Mouse (Mus musculus): ENCODE measurements around the gene Lrrfip1. TPM values are rescaled to one million over a fixed set of nuclear protein-coding genes. Genes with fewer than 3 reads are reported as not detected.

Lrrfip1 gene
- polyA plus RNA-seq, 1 experiment, result 31.7 TPM

DNA sequence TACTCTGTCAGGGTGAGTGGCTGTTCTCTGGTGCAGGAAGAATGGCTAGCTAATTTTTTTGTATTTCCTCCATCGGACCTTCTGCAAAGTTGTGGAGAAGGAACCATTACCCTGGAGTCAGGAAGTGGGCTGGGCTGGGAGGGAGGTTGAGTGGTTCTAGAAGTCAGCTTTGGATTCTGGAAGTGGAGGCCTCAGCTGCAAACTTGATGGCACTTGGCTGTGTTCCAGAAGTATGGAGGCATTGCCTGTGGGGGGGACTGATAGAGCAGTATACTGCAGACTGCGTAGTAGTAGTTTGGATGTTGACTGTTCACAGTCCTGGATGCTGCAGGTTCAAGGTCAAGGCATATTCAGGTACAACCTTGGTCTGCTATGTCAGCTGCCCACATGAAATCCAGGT lies 12.2 kb downstream of the Lrrfip1 start:
- TF ChIP-seq CTCF (IDR thresholded peaks at IDR 0.05; ENCODE audit: borderline replicate concordance, extremely low read depth, insufficient read depth, insufficient read length), result no peak
- no peak for TF ChIP-seq POLR2A (IDR thresholded peaks at IDR 0.05; ENCODE audit: borderline replicate concordance, extremely low read depth, insufficient read depth, insufficient read length, poor library complexity, severe bottlenecking)
- DNase-seq (ENCODE audit: low read depth), result no peak

DNA sequence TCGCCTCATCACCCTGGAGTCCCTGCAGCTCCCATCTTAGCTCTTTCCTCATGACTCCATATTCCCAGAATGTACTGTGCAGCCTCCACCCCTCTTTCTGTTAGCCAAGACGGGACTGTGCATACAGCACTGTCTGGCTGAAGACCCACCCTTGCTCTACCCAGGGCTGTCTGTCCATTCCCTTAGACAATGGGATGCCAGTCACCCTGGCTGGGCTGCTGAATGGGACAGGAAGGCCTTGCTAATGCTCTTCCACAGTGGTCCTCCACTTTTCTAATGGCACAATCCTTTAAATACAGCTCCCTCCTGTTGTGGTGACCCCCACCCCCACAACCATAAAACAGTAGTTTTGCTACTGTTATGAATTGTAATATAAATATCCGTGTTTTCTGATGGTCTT lies 12.8 kb downstream of the Lrrfip1 start:
- TF ChIP-seq POLR2A (IDR thresholded peaks at IDR 0.05; ENCODE audit: borderline replicate concordance, extremely low read depth, insufficient read depth, insufficient read length, poor library complexity, severe bottlenecking) (no peak), CTCF (IDR thresholded peaks at IDR 0.05; ENCODE audit: borderline replicate concordance, extremely low read depth, insufficient read depth, insufficient read length) (no peak)
- DNase-seq (ENCODE audit: low read depth), result no peak

DNA sequence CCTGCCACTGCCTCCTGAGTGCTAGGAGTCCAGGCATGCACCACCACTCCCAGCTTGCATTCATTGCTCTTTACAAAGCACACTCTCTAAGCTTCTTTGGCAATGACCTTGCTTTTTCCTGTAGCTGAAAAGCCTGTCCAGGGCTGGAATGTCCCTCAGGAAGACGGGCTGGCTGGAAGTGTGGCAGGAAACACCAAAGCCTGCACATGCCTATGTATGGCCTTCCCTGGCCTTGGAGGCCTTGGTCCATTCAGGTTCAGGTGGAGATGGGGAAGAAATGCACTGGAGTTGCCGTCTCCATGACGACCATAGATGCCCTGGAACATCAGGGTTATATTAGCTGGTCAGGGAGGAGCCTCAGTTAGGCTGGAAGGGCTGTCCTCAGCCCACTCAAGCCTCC lies 15.3 kb downstream of the Lrrfip1 start:
- no peak for TF ChIP-seq CTCF (IDR thresholded peaks at IDR 0.05; ENCODE audit: borderline replicate concordance, extremely low read depth, insufficient read depth, insufficient read length)
- TF ChIP-seq POLR2A (IDR thresholded peaks at IDR 0.05; ENCODE audit: borderline replicate concordance, extremely low read depth, insufficient read depth, insufficient read length, poor library complexity, severe bottlenecking), result no peak
- DNase-seq (ENCODE audit: low read depth), result no peak

DNA sequence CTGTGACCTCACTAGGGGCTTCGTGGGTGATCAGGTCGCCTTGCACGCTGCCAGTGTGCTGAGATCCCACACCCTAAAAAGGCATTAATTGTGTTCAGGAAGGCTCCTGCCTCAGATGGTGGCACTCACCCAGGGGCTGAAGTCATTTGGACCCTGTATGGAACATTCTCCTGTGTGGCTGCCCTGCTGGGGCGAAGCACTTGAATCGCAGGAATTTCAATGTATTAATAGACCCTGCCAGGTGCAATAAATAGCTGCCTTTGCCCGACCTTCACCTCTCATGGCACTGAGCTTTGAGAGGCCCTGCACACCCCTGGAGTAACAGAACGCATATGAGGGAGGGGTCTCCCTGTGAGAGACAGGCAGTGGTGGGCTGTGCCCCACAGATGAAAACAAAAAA lies 17.0 kb downstream of the Lrrfip1 start:
- TF ChIP-seq CTCF (IDR thresholded peaks at IDR 0.05; ENCODE audit: borderline replicate concordance, extremely low read depth, insufficient read depth, insufficient read length) (no peak), POLR2A (IDR thresholded peaks at IDR 0.05; ENCODE audit: borderline replicate concordance, extremely low read depth, insufficient read depth, insufficient read length, poor library complexity, severe bottlenecking) (no peak)
- DNase-seq (ENCODE audit: low read depth), result no peak

DNA sequence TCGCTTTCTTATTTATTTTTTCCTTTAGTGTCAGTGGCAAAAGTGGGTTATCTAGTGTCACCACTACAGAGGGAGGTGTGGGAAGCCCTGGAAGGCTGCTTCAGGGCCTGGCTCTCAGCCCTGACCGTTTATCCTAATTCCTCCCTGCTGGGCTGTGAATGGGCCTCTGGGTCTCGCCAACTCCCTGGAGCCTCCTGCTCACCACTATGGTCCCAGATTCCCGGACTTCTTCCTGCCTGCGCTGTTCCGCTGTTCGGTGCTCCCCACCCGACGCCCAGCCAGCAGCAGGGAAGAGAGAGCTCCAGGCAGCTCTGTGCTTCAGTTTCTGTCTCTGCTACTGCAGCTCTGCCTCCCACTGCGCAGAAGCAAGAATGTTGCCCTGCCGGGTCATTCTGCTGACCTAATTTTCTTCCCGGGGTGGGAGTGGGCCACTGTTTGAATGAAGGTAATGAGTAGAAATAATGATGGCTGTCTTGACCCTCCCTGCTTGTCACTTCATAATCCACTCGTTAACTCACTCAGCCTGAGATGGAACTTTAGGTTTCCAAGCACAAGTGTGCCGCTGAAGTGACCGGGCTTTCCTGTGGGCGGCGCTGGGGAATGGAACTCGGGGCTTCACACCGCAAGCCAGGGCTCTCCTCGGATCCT lies 18.7 kb downstream of the Lrrfip1 start:
- DNase-seq (ENCODE audit: low read depth), result peak; percentile 38

DNA sequence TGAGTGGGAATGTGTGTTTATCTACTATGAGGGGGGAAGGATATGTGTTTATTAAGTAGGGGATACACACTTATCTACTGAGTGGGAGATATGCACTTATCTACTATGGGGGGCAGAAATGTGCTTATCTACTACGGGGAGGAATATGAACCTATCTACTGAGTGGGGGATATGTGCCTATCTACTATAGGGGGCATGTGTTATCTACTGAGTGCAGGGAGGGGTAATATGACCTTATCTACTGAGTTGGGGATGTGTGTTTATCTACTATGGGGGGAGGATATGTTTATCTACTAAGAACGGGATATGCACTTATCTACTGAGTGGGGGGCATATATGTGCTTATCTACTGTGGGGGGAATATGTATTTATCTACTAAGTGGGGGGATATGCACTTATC lies 20.8 kb downstream of the Lrrfip1 start:
- DNase-seq (ENCODE audit: low read depth), result no peak

More for the DNA sequence above, 18.7 kb downstream of the Lrrfip1 start:
- no peak for TF ChIP-seq CTCF (IDR thresholded peaks at IDR 0.05; ENCODE audit: borderline replicate concordance, extremely low read depth, insufficient read depth, insufficient read length)
- no peak for TF ChIP-seq POLR2A (IDR thresholded peaks at IDR 0.05; ENCODE audit: borderline replicate concordance, extremely low read depth, insufficient read depth, insufficient read length, poor library complexity, severe bottlenecking)

DNA sequence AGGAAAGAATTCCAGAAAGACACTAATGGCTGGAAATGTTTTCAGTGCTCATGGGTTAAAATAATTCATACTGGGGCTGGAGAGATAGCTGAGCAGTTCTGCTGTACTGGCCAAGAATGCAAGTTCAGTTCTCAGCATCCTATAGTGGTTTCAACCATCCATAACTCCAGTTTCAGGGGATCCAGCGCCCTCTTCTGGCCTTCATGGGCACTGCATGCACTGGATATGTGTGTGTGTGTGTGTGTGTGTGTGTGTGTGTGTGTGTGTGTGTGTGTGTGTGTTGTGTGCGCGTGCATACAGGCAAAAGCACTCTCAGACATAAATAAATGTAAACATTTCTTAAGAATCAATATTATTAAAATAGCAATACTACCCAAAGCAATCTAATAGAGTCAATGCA lies 22.8 kb downstream of the Lrrfip1 start:
- no peak for DNase-seq (ENCODE audit: low read depth)
- TF ChIP-seq CTCF (IDR thresholded peaks at IDR 0.05; ENCODE audit: borderline replicate concordance, extremely low read depth, insufficient read depth, insufficient read length) (peak; percentile 44; the same call in 1 of the 2 replicates), POLR2A (IDR thresholded peaks at IDR 0.05; ENCODE audit: borderline replicate concordance, extremely low read depth, insufficient read depth, insufficient read length, poor library complexity, severe bottlenecking) (no peak)

More for the DNA sequence above, 20.8 kb downstream of the Lrrfip1 start:
- no peak for TF ChIP-seq POLR2A (IDR thresholded peaks at IDR 0.05; ENCODE audit: borderline replicate concordance, extremely low read depth, insufficient read depth, insufficient read length, poor library complexity, severe bottlenecking)

DNA sequence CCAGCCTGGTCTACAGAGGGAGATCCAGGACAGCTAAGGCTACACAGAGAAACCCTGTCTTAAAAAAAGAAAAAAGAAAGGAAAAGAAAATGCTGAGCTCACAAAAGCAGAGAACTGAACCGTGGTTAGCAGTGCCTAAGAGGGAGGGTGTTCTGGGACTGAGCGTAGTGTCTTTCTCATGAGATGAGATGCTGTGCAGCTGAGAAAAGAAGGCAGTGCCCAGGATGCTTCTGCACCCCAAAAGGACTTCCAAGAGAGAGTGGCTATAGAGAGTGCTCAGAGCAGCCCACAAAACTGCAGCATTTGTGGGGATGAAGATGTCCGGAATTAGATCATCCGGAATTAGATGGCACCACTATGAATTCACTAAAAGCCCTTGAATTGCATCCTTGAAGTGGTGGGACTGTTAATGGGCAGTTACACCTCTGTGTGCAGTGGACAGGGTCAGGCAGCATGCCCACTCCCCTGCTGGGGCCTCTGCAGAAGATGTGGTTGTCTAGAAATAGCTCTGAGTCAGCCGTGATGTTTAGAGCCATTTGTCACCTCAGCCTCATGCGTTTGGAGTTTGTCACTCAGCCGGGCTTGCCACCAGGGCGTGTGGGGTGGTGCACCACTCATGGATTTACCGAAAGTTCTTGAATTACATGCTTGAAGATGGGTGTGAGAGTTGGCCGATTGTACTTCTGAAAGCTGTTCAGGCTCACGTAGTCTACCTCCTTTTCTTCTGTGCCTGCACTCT lies 23.8 kb downstream of the Lrrfip1 start:
- no peak for DNase-seq (ENCODE audit: low read depth)
- TF ChIP-seq CTCF (IDR thresholded peaks at IDR 0.05; ENCODE audit: borderline replicate concordance, extremely low read depth, insufficient read depth, insufficient read length) (no peak), POLR2A (IDR thresholded peaks at IDR 0.05; ENCODE audit: borderline replicate concordance, extremely low read depth, insufficient read depth, insufficient read length, poor library complexity, severe bottlenecking) (no peak)

DNA sequence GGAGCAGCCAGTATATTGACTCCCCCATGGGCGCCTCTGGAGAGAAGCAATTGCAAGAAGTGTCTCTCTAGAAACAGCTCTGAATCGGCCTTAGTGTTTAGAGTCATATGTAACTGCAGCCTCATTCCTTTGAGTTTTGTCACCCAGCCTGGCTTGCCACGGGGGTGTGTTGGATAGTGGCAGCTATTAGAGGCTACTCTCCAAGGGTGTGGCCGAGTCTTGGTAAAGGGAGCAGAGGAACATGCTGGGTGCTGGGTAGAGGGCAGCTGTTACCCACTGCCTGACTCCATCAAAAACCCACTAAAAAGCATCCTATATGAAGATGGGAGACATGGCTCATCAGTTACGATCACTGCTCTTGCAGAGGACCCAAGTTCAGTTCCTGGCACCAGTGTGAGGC lies 24.7 kb downstream of the Lrrfip1 start:
- DNase-seq (ENCODE audit: low read depth), result no peak
- TF ChIP-seq CTCF (IDR thresholded peaks at IDR 0.05; ENCODE audit: borderline replicate concordance, extremely low read depth, insufficient read depth, insufficient read length) (no peak), POLR2A (IDR thresholded peaks at IDR 0.05; ENCODE audit: borderline replicate concordance, extremely low read depth, insufficient read depth, insufficient read length, poor library complexity, severe bottlenecking) (no peak)

DNA sequence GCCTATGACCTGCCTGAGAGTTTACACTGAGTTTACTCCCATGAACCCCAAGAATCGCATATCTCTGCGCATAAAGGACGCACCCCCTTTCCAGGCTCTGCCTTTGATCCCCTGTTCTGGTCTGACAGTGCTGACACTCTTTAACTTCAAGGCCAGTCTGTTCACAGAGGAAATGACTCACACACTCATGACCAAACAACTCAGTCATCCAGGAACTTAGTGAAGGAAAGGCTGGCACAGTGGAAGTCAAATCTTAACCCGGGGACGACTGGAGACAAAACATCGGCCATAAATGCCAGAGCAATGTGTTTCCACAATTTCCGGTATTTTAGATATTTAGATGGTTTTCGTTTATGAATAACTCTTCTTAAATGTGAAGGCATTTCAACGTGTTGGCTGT lies 25.4 kb downstream of the Lrrfip1 start:
- DNase-seq (ENCODE audit: low read depth), result no peak
- no peak for TF ChIP-seq POLR2A (IDR thresholded peaks at IDR 0.05; ENCODE audit: borderline replicate concordance, extremely low read depth, insufficient read depth, insufficient read length, poor library complexity, severe bottlenecking)
- TF ChIP-seq CTCF (IDR thresholded peaks at IDR 0.05; ENCODE audit: borderline replicate concordance, extremely low read depth, insufficient read depth, insufficient read length), result no peak

DNA sequence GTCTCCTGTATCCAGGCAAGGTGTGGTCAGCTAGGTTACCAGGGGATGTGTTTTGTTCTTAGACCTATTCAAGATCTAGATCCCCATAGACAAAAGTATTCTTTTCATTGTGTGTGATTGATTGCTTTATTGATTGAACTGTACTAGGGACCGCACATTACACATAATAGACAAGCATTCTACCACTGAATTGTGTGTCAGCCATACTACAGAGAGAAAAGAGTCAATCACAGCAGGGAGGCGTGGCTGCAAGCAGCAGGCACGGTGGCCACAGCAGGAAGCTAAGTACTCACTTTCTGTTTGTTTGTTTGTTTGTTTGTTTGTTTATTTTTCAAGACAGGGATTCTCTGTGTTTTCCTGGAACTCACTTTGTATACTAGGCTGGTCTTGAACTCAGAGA lies 25.9 kb downstream of the Lrrfip1 start:
- TF ChIP-seq CTCF (IDR thresholded peaks at IDR 0.05; ENCODE audit: borderline replicate concordance, extremely low read depth, insufficient read depth, insufficient read length), result no peak
- TF ChIP-seq POLR2A (IDR thresholded peaks at IDR 0.05; ENCODE audit: borderline replicate concordance, extremely low read depth, insufficient read depth, insufficient read length, poor library complexity, severe bottlenecking), result no peak
- DNase-seq (ENCODE audit: low read depth), result no peak

DNA sequence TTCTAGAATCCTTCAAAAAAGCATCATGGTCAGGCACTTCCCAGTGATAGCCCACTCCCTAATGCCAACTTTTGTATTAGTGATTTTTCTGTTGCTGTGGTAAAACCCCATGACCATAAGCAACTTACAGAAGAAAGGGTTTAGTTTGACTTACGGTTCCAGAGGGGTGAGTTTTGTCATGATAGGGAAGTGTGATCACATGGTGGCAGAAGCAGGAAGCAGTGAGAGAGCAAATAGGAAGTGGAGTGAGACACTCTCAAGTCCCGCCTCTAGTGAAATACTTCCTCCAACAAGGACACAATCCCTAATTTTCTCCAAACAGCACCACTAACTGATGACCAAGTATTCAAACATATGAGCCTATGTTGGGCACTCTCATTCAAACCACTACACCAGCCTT lies 28.4 kb downstream of the Lrrfip1 start:
- no peak for DNase-seq (ENCODE audit: low read depth)
- TF ChIP-seq POLR2A (IDR thresholded peaks at IDR 0.05; ENCODE audit: borderline replicate concordance, extremely low read depth, insufficient read depth, insufficient read length, poor library complexity, severe bottlenecking) (no peak), CTCF (IDR thresholded peaks at IDR 0.05; ENCODE audit: borderline replicate concordance, extremely low read depth, insufficient read depth, insufficient read length) (no peak)

All from brain, embryonic 14.5 days (tissue).